Mouse (Mus musculus): ENCODE results near the gene Sap30l. TPM values are rescaled to one million over a fixed set of nuclear protein-coding genes. Genes with fewer than 3 reads are reported as not detected.
A peak's percentile ranks its signal among the peaks of the same experiment; 100 is the strongest.

Sap30l gene
- polyA plus RNA-seq, 1 experiment = 22.5 TPM

DNA sequence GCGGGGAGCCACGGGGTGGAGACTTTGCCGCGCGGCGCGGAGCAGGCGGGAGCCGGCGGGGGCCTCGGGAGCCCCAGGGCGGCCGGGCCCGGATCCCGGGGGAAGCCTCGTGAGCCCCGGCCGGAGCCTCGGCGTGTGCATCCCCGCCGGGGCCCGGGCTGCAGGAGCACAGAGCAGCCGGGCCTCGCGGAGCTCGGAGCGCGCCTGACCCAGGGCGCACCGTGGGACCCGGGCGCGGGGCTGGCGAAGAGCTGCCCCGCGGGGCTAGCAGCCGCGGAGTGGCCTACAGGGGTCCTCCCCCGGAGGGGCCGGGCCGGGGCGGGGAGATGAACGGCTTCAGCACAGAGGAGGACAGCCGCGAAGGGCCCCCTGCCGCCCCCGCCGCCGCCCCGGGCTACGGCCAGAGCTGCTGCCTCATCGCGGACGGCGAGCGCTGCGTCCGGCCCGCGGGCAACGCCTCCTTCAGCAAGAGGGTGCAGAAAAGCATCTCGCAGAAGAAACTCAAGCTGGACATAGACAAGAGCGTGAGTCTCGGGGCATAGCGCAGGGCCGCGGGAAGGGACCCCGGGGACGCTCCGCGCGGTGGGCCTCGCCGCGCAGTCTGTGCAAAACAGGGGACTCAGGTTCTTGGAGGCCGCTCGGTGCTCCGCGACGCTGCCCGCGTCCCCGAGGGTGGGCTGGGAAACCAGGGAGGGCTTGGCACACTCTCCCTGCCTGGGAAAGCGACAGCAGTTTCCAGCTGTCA is 501 bp downstream of the Sap30l start:
- no peaks in the 10 kb centered on the region; the same call in 1 of the 2 replicates for H3K4me1 ChIP-seq (ENCODE audit: control insufficient read depth, insufficient read depth, low read length)
- peak overlapping the region; percentile 65 for H3K4me3 ChIP-seq (replicated peaks; ENCODE audit: control insufficient read depth, low read depth, low read length)
- no peak for TF ChIP-seq CTCF (IDR thresholded peaks at IDR 0.05; ENCODE audit: control insufficient read depth, insufficient read depth, low read length)
- no peak for TF ChIP-seq POLR2A (IDR thresholded peaks at IDR 0.05; ENCODE audit: borderline replicate concordance, control insufficient read depth, low read depth, low read length)
- WGBS = under 1% methylated on average over 85 of the region's 85 CpGs
- peak overlapping the region; percentile 34; the same call in 1 of the 2 replicates for H3K27ac ChIP-seq (ENCODE audit: control insufficient read depth, insufficient read depth, low read depth, low read length, poor library complexity)

DNA sequence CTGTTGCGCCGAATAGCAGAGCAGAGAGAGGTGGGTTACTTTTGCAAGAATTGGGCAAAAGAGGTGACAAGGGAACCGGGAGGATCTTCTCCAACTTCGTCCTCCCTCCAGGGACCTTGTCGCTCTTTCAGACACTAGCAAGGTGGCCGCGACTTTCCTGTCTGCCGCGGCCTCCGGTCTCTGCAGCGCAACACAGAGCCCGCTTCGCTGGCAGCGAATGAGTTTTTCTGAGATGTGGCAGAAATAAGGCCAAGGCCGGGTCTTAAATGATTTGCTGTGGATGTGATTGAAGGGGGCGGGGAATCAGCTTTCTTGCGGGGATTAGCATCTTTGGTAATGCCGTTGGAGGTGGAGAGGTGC is 1.1 kb downstream of the Sap30l start:
- 2% methylated on average over 18 of the region's 18 CpGs for WGBS
- peak overlapping the region; percentile 65 for H3K4me3 ChIP-seq (replicated peaks; ENCODE audit: control insufficient read depth, low read depth, low read length)
- no peak overlapping the region for H3K27ac ChIP-seq (ENCODE audit: control insufficient read depth, insufficient read depth, low read depth, low read length, poor library complexity)
- TF ChIP-seq CTCF (IDR thresholded peaks at IDR 0.05; ENCODE audit: control insufficient read depth, insufficient read depth, low read length) (no peak), POLR2A (IDR thresholded peaks at IDR 0.05; ENCODE audit: borderline replicate concordance, control insufficient read depth, low read depth, low read length) (no peak)
- H3K4me1 ChIP-seq (ENCODE audit: control insufficient read depth, insufficient read depth, low read length) = no peaks in the 10 kb centered on the region; the same call in 1 of the 2 replicates

DNA sequence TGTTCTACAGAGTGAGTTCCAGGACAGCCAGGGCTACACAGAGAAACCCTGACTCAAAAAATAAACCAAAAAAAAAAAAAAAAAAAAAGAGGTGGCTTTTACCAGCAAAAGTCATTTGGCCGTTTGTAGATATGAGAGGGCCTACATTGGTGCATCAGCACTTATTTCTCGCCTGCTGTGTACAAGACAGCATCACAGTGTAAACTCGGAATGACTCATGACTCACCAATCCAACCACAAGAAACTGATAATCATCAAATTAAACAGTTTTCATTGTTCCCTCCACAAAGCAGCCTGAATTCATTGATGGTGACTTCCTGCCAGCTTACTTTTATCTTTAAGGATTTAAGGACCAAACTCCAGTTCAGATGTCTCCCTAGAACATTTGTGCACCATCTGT is 3.6 kb downstream of the Sap30l start:
- Histone ChIP-seq H3K27ac (ENCODE audit: control insufficient read depth, insufficient read depth, low read depth, low read length, poor library complexity) (no peak overlapping the region), H3K4me1 (ENCODE audit: control insufficient read depth, insufficient read depth, low read length) (no peaks in the 10 kb centered on the region; the same call in 1 of the 2 replicates), H3K4me3 (replicated peaks; ENCODE audit: control insufficient read depth, low read depth, low read length) (no peak overlapping the region)
- TF ChIP-seq POLR2A (IDR thresholded peaks at IDR 0.05; ENCODE audit: borderline replicate concordance, control insufficient read depth, low read depth, low read length) (no peak), CTCF (IDR thresholded peaks at IDR 0.05; ENCODE audit: control insufficient read depth, insufficient read depth, low read length) (no peak)
- WGBS = 63% methylated on average over 3 of the region's 3 CpGs

DNA sequence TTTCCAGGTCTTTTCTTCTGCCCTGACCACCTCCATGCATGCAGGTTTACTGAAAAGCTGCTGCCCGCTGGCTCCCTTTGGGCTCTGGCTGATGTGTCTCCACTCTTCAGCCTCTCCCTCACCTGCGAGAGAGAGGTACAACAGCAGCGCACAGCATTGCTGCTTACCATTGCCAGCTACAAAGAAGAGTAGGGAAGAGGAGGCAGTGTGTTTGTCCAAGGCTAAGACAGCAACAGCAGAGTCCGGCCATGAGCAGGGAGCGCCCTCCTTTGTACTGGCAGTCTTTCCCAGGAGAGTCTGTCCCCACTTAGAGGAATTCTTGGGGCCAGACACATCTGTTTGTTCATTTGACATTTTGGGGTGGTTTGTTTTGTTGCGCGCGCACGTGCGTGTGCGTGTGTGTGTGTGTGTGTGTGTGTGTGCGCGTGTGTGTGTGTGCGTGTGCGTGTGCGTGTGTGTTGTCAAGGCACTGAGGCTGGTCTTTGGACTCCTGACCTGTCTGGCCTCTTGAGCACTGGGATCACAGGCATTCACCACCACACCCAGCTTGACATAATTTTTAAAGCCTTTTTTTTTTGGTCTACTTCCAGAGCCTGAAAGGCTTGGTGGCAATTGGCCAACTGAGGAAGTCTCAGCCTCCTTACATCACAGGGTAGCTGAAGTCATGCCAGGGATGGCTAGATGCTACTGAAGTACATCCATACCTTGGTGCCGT is 7.7 kb downstream of the Sap30l start:
- no peak overlapping the region for H3K4me3 ChIP-seq (replicated peaks; ENCODE audit: control insufficient read depth, low read depth, low read length)
- no peaks in the 10 kb centered on the region for H3K4me1 ChIP-seq (ENCODE audit: control insufficient read depth, insufficient read depth, low read length)
- TF ChIP-seq POLR2A (IDR thresholded peaks at IDR 0.05; ENCODE audit: borderline replicate concordance, control insufficient read depth, low read depth, low read length) (no peak), CTCF (IDR thresholded peaks at IDR 0.05; ENCODE audit: control insufficient read depth, insufficient read depth, low read length) (no peak)
- 93% methylated on average over 17 of the region's 17 CpGs for WGBS
- H3K27ac ChIP-seq (ENCODE audit: control insufficient read depth, insufficient read depth, low read depth, low read length, poor library complexity) = no peak overlapping the region

DNA sequence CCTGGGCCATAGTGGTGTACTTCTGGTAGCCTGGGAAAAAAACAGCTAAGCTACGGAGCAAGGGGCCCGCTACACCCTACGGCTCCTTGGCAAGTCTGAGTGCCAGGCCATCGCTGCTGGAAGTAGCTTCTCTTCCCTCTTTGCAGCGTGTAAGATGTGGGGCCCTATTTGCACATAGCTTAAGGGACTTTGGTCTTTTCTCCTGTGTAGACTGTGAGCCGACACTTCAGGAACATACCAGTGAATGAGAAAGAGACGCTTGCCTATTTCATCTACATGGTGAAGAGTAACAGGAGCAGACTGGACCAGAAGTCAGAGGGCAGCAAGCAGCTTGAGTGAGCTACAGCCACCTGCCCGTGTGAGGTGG is 8.3 kb downstream of the Sap30l start:
- no peak overlapping the region for H3K4me3 ChIP-seq (replicated peaks; ENCODE audit: control insufficient read depth, low read depth, low read length)
- 86% methylated on average over 8 of the region's 8 CpGs for WGBS
- H3K4me1 ChIP-seq (ENCODE audit: control insufficient read depth, insufficient read depth, low read length) = no peaks in the 10 kb centered on the region
- TF ChIP-seq CTCF (IDR thresholded peaks at IDR 0.05; ENCODE audit: control insufficient read depth, insufficient read depth, low read length) (no peak), POLR2A (IDR thresholded peaks at IDR 0.05; ENCODE audit: borderline replicate concordance, control insufficient read depth, low read depth, low read length) (no peak)
- no peak overlapping the region for H3K27ac ChIP-seq (ENCODE audit: control insufficient read depth, insufficient read depth, low read depth, low read length, poor library complexity)

DNA sequence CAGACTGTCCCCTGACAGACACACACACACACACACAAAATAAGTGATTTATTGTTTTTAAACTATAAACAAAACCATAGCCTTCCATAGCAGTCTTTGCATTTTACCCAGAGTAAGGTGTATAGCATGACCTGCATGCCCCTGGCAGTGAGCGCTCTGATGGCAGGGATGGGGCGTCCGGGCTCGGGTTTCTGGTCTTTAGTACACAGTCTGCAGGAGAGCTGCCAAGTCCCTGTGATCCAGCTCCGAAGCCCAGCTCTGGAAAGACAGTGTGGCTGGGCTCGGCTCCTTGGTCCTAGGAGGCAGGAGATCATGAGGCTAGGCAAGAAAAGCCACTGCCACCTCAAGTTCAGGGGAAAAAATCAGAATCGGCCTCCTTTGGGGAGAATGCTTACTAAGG is 9.6 kb downstream of the Sap30l start:
- Histone ChIP-seq H3K4me1 (ENCODE audit: control insufficient read depth, insufficient read depth, low read length) (no peaks in the 10 kb centered on the region), H3K4me3 (replicated peaks; ENCODE audit: control insufficient read depth, low read depth, low read length) (no peak overlapping the region), H3K27ac (ENCODE audit: control insufficient read depth, insufficient read depth, low read depth, low read length, poor library complexity) (no peak overlapping the region)
- TF ChIP-seq POLR2A (IDR thresholded peaks at IDR 0.05; ENCODE audit: borderline replicate concordance, control insufficient read depth, low read depth, low read length) = no peak
- no peak for TF ChIP-seq CTCF (IDR thresholded peaks at IDR 0.05; ENCODE audit: control insufficient read depth, insufficient read depth, low read length)
- 83% methylated on average over 7 of the region's 7 CpGs for WGBS

DNA sequence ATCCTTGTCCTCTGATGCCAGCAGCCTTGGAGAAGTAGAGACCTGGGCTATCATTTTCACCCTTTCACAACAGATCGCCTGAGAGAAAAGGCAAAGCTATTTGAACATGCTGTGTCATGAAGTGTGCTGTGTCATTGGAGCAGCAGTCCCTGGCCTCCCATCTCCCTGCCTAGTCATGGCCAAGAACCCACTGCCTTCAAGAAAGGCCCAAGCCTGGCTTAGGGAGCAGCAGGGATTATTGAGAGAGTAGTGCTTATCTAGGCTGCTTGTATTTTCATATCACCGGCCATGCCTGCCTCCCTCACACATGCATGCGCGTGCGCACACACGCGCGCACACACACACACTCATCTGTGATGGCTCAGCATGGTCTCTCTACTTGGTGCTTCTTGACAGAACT is 10.8 kb downstream of the Sap30l start:
- H3K4me1 ChIP-seq (ENCODE audit: control insufficient read depth, insufficient read depth, low read length) = no peaks in the 10 kb centered on the region
- WGBS = 83% methylated on average over 8 of the region's 8 CpGs
- H3K4me3 ChIP-seq (replicated peaks; ENCODE audit: control insufficient read depth, low read depth, low read length) = no peak overlapping the region
- TF ChIP-seq POLR2A (IDR thresholded peaks at IDR 0.05; ENCODE audit: borderline replicate concordance, control insufficient read depth, low read depth, low read length) (no peak), CTCF (IDR thresholded peaks at IDR 0.05; ENCODE audit: control insufficient read depth, insufficient read depth, low read length) (no peak)
- no peak overlapping the region for H3K27ac ChIP-seq (ENCODE audit: control insufficient read depth, insufficient read depth, low read depth, low read length, poor library complexity)

DNA sequence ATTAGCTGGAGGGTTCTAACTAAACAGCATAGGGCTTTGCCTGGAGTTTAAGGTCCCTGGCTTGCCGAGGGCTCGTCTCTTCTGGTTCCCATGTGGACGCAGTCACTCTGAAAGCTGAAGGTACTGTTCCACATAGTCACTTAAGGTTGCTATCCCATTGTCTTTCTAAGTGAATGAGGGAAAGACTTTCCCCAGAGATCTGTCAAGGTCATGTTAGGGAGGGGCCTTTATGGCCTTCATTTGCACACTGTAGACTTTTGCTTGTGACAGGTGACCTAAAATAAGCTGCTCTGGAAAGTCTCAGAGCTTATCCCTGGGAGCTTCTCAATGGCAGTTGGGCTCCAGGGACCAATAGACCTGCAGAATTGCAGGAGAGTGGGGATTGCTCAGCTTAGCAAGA is 12.2 kb downstream of the Sap30l start:
- TF ChIP-seq POLR2A (IDR thresholded peaks at IDR 0.05; ENCODE audit: borderline replicate concordance, control insufficient read depth, low read depth, low read length) = no peak
- no peak for TF ChIP-seq CTCF (IDR thresholded peaks at IDR 0.05; ENCODE audit: control insufficient read depth, insufficient read depth, low read length)
- Histone ChIP-seq H3K4me1 (ENCODE audit: control insufficient read depth, insufficient read depth, low read length) (no peaks in the 10 kb centered on the region), H3K4me3 (replicated peaks; ENCODE audit: control insufficient read depth, low read depth, low read length) (no peak overlapping the region), H3K27ac (ENCODE audit: control insufficient read depth, insufficient read depth, low read depth, low read length, poor library complexity) (no peak overlapping the region)
- WGBS = 81% methylated on average over 3 of the region's 3 CpGs

Measured in bone marrow, adult 2 months (tissue).